Mouse (Mus musculus): ENCODE data around the gene Irf9. TPM values are rescaled to one million over a fixed set of nuclear protein-coding genes. Genes with fewer than 3 reads are reported as not detected.

The Irf9 gene
- 9.7 and 11.6 TPM in 2 replicates for polyA plus RNA-seq (2014; fragmentation: Nextera tagmentation; extraction: Ambion mirVana)

GRCm38 (mm10) chr14:55603271-55603632 lies at the start of gene Irf9:
TSS of gene Irf9 (plus strand) at chr14:55603571.
- no peak for ATAC-seq (ENCODE audit: low FRiP score, low TSS enrichment)
- H3K4me2 ChIP-seq (replicated peaks; ENCODE audit: low read depth, low read length), result peak within 1 kb of the TSS; percentile 41
- H3K27me3 ChIP-seq (ENCODE audit: control insufficient read depth, insufficient read depth, low read length), result no peaks in the 10 kb centered on the region
- H3K4me1 ChIP-seq (ENCODE audit: control insufficient read depth, insufficient read depth, low read length), result peaks cover 5% of the 10 kb centered on the region; the same call in 1 of the 2 replicates
- H3K36me3 ChIP-seq (ENCODE audit: control insufficient read depth, insufficient read depth, low read length), result peaks cover 65% of the 10 kb centered on the region
- H3K9ac ChIP-seq (ENCODE audit: low read depth, low read length), result peak within 1 kb of the TSS; percentile 52; the same call in 1 of the 2 replicates
- whole genome bisulfite sequencing, result 74% methylated on average over 7 of the region's 7 CpGs
- no peaks in the 10 kb centered on the region for H3K9me3 ChIP-seq (ENCODE audit: control insufficient read depth, low read length)
- H3K27ac ChIP-seq (ENCODE audit: low read depth, low read length), result peak within 1 kb of the TSS; percentile 70
- peak within 1 kb of the TSS; percentile 33 for H3K4me3 ChIP-seq (ENCODE audit: low read length)

GRCm38 (mm10) chr14:55554635-55555034 lies 48.7 kb upstream of the Irf9 start:
- Histone ChIP-seq H3K27me3 (ENCODE audit: control insufficient read depth, insufficient read depth, low read length) (no peaks in the 10 kb centered on the region), H3K36me3 (ENCODE audit: control insufficient read depth, insufficient read depth, low read length) (peaks cover 7% of the 10 kb centered on the region), H3K9ac (ENCODE audit: low read depth, low read length) (no peak overlapping the region), H3K9me3 (ENCODE audit: control insufficient read depth, low read length) (no peaks in the 10 kb centered on the region), H3K4me3 (ENCODE audit: low read length) (no peak overlapping the region), H3K27ac (ENCODE audit: low read depth, low read length) (no peak overlapping the region), H3K4me1 (ENCODE audit: control insufficient read depth, insufficient read depth, low read length) (no peaks in the 10 kb centered on the region; the same call in 1 of the 2 replicates), H3K4me2 (replicated peaks; ENCODE audit: low read depth, low read length) (no peak overlapping the region)
- no peak for ATAC-seq (ENCODE audit: low FRiP score, low TSS enrichment)

GRCm38 (mm10) chr14:55555788-55556187 lies 47.6 kb upstream of the Irf9 start:
- Histone ChIP-seq H3K4me2 (replicated peaks; ENCODE audit: low read depth, low read length) (no peak overlapping the region), H3K27ac (ENCODE audit: low read depth, low read length) (no peak overlapping the region), H3K27me3 (ENCODE audit: control insufficient read depth, insufficient read depth, low read length) (no peaks in the 10 kb centered on the region), H3K9ac (ENCODE audit: low read depth, low read length) (no peak overlapping the region), H3K4me3 (ENCODE audit: low read length) (no peak overlapping the region), H3K4me1 (ENCODE audit: control insufficient read depth, insufficient read depth, low read length) (no peaks in the 10 kb centered on the region; the same call in 1 of the 2 replicates), H3K36me3 (ENCODE audit: control insufficient read depth, insufficient read depth, low read length) (no peaks in the 10 kb centered on the region), H3K9me3 (ENCODE audit: control insufficient read depth, low read length) (no peaks in the 10 kb centered on the region)
- 89% methylated on average over 3 of the region's 3 CpGs for WGBS
- no peak for ATAC-seq (ENCODE audit: low FRiP score, low TSS enrichment)

GRCm38 (mm10) chr14:55557003-55557402 lies 46.4 kb upstream of the Irf9 start:
- 25% methylated on average over 5 of the region's 5 CpGs for WGBS
- Histone ChIP-seq H3K36me3 (ENCODE audit: control insufficient read depth, insufficient read depth, low read length) (no peaks in the 10 kb centered on the region), H3K9ac (ENCODE audit: low read depth, low read length) (no peak overlapping the region), H3K4me1 (ENCODE audit: control insufficient read depth, insufficient read depth, low read length) (peaks cover 5% of the 10 kb centered on the region; the same call in 1 of the 2 replicates), H3K4me2 (replicated peaks; ENCODE audit: low read depth, low read length) (no peak overlapping the region; the same call in 1 of the 2 replicates), H3K27ac (ENCODE audit: low read depth, low read length) (peak overlapping the region; percentile 66; the same call in 1 of the 2 replicates), H3K4me3 (ENCODE audit: low read length) (no peak overlapping the region), H3K27me3 (ENCODE audit: control insufficient read depth, insufficient read depth, low read length) (no peaks in the 10 kb centered on the region), H3K9me3 (ENCODE audit: control insufficient read depth, low read length) (no peaks in the 10 kb centered on the region)
- no peak for ATAC-seq (ENCODE audit: low FRiP score, low TSS enrichment)

- H3K27ac ChIP-seq (ENCODE audit: low read depth, low read length), result peak overlapping the region; percentile 66; the same call in 1 of the 2 replicates
- H3K9ac ChIP-seq (ENCODE audit: low read depth, low read length), result no peak overlapping the region; the same call in 1 of the 2 replicates
- H3K4me3 ChIP-seq (ENCODE audit: low read length), result no peak overlapping the region
- H3K27me3 ChIP-seq (ENCODE audit: control insufficient read depth, insufficient read depth, low read length), result no peaks in the 10 kb centered on the region
- no peaks in the 10 kb centered on the region; the same call in 1 of the 2 replicates for H3K36me3 ChIP-seq (ENCODE audit: control insufficient read depth, insufficient read depth, low read length)
- no peak for ATAC-seq (ENCODE audit: low FRiP score, low TSS enrichment)
- H3K4me1 ChIP-seq (ENCODE audit: control insufficient read depth, insufficient read depth, low read length), result peaks cover 6% of the 10 kb centered on the region; the same call in 1 of the 2 replicates
- H3K9me3 ChIP-seq (ENCODE audit: control insufficient read depth, low read length), result no peaks in the 10 kb centered on the region
- 88% methylated on average over 3 of the region's 3 CpGs for WGBS
- no peak overlapping the region for H3K4me2 ChIP-seq (replicated peaks; ENCODE audit: low read depth, low read length)
Observed at GRCm38 (mm10) chr14:55557587-55557986, 45.8 kb upstream of the Irf9 start.

- peak overlapping the region; percentile 74; the same call in 1 of the 2 replicates for H3K9ac ChIP-seq (ENCODE audit: low read depth, low read length)
- ATAC-seq (ENCODE audit: low FRiP score, low TSS enrichment), result no peak
- H3K27ac ChIP-seq (ENCODE audit: low read depth, low read length), result peak overlapping the region; percentile 98; the same call in 1 of the 2 replicates
Observed at GRCm38 (mm10) chr14:55558740-55559448, 44.5 kb upstream of the Irf9 start.

GRCm38 (mm10) chr14:55559799-55560201 lies 43.6 kb upstream of the Irf9 start, which contains the start of gene Dcaf11:
TSS of gene Dcaf11 (plus strand) at chr14:55560006.
- ATAC-seq (ENCODE audit: low FRiP score, low TSS enrichment), result peak; percentile 78
- H3K27me3 ChIP-seq (ENCODE audit: control insufficient read depth, insufficient read depth, low read length), result no peaks in the 10 kb centered on the region
- H3K27ac ChIP-seq (ENCODE audit: low read depth, low read length), result peak within 1 kb of the TSS; percentile 98
- H3K4me1 ChIP-seq (ENCODE audit: control insufficient read depth, insufficient read depth, low read length), result peaks cover 6% of the 10 kb centered on the region; the same call in 1 of the 2 replicates
- H3K9ac ChIP-seq (ENCODE audit: low read depth, low read length), result peak within 1 kb of the TSS; percentile 74
- peak within 1 kb of the TSS; percentile 83 for H3K4me2 ChIP-seq (replicated peaks; ENCODE audit: low read depth, low read length)
- H3K36me3 ChIP-seq (ENCODE audit: control insufficient read depth, insufficient read depth, low read length), result peaks cover 17% of the 10 kb centered on the region
- H3K4me3 ChIP-seq (ENCODE audit: low read length), result peak within 1 kb of the TSS; percentile 61
- WGBS, result under 1% methylated on average over 27 of the region's 27 CpGs
- H3K9me3 ChIP-seq (ENCODE audit: control insufficient read depth, low read length), result no peaks in the 10 kb centered on the region

More at GRCm38 (mm10) chr14:55558740-55559448, 44.5 kb upstream of the Irf9 start:
- Histone ChIP-seq H3K4me2 (replicated peaks; ENCODE audit: low read depth, low read length) (peak overlapping the region; percentile 83), H3K4me3 (ENCODE audit: low read length) (peak overlapping the region; percentile 61; the same call in 1 of the 2 replicates), H3K4me1 (ENCODE audit: control insufficient read depth, insufficient read depth, low read length) (peaks cover 6% of the 10 kb centered on the region; the same call in 1 of the 2 replicates), H3K9me3 (ENCODE audit: control insufficient read depth, low read length) (no peaks in the 10 kb centered on the region), H3K36me3 (ENCODE audit: control insufficient read depth, insufficient read depth, low read length) (peaks cover 9% of the 10 kb centered on the region), H3K27me3 (ENCODE audit: control insufficient read depth, insufficient read depth, low read length) (no peaks in the 10 kb centered on the region)
- 57% methylated on average over 6 of the region's 6 CpGs for WGBS

- peak within 1 kb of the TSS; percentile 98 for H3K27ac ChIP-seq (ENCODE audit: low read depth, low read length)
- H3K4me3 ChIP-seq (ENCODE audit: low read length), result peak within 1 kb of the TSS; percentile 61
- H3K36me3 ChIP-seq (ENCODE audit: control insufficient read depth, insufficient read depth, low read length), result peaks cover 23% of the 10 kb centered on the region
- no peaks in the 10 kb centered on the region for H3K27me3 ChIP-seq (ENCODE audit: control insufficient read depth, insufficient read depth, low read length)
- under 1% methylated on average over 51 of the region's 51 CpGs for WGBS
- peak within 1 kb of the TSS; percentile 74 for H3K9ac ChIP-seq (ENCODE audit: low read depth, low read length)
- peak within 1 kb of the TSS; percentile 83 for H3K4me2 ChIP-seq (replicated peaks; ENCODE audit: low read depth, low read length)
- peak; percentile 96 for ATAC-seq (ENCODE audit: low FRiP score, low TSS enrichment)
- no peaks in the 10 kb centered on the region for H3K9me3 ChIP-seq (ENCODE audit: control insufficient read depth, low read length)
- H3K4me1 ChIP-seq (ENCODE audit: control insufficient read depth, insufficient read depth, low read length), result peaks cover 6% of the 10 kb centered on the region; the same call in 1 of the 2 replicates
Observed at GRCm38 (mm10) chr14:55560202-55561073, 42.9 kb upstream of the Irf9 start, which contains the start of gene A730061H03Rik. TSS of gene A730061H03Rik (minus strand) at chr14:55560406.

Measured in kidney, embryonic 14.5 days (tissue).